Mouse (Mus musculus): ENCODE measurements at regions not wholly inside any gene's neighbourhood (a gene's known extent, or its start where the extent isn't known, plus 50 kb on each side); places are given as distances from the start of the nearest gene placed in this dataset.

- WGBS = 88% methylated on average over 8 of the region's 8 CpGs
- ATAC-seq (ENCODE audit: low FRiP score, low read depth) (no peak), DNase-seq (ENCODE audit: low spot score) (no peak)
- no peak overlapping the region for H3K27ac ChIP-seq (replicated peaks; ENCODE audit: low read depth, low read length)
- H3K4me2 ChIP-seq (replicated peaks; ENCODE audit: low read depth, low read length, severe bottlenecking) = no peak overlapping the region
- H3K4me1 ChIP-seq (ENCODE audit: control insufficient read depth, insufficient read depth, low read length) = no peaks in the 10 kb centered on the region
- H3K9me3 ChIP-seq (ENCODE audit: control insufficient read depth, low read length) = no peaks in the 10 kb centered on the region
- no peaks in the 10 kb centered on the region for H3K36me3 ChIP-seq (ENCODE audit: control insufficient read depth, insufficient read depth, low read length)
- H3K4me3 ChIP-seq (replicated peaks; ENCODE audit: low read length) = no peak overlapping the region
- H3K9ac ChIP-seq (ENCODE audit: low read depth, low read length, severe bottlenecking) = no peak overlapping the region
- H3K27me3 ChIP-seq (ENCODE audit: control insufficient read depth, insufficient read depth, low read length) = no peaks in the 10 kb centered on the region
- no peak for TF ChIP-seq POLR2A (IDR thresholded peaks at IDR 0.05; ENCODE audit: borderline replicate concordance, extremely low read depth, insufficient read depth, insufficient read length)
Observed at GRCm38 (mm10) chr1:164606141-164606754, 148.1 kb upstream of the Atp1b1 start.

- no peak for TF ChIP-seq POLR2A (IDR thresholded peaks at IDR 0.05; ENCODE audit: borderline replicate concordance, extremely low read depth, insufficient read depth, insufficient read length)
- DNase-seq (ENCODE audit: low spot score) = no peak
- Histone ChIP-seq H3K4me2 (replicated peaks; ENCODE audit: low read depth, low read length, severe bottlenecking) (no peak overlapping the region), H3K9ac (ENCODE audit: low read depth, low read length, severe bottlenecking) (no peak overlapping the region), H3K27me3 (ENCODE audit: control insufficient read depth, insufficient read depth, low read length) (no peaks in the 10 kb centered on the region), H3K27ac (replicated peaks; ENCODE audit: low read depth, low read length) (no peak overlapping the region), H3K4me3 (replicated peaks; ENCODE audit: low read length) (no peak overlapping the region), H3K36me3 (ENCODE audit: control insufficient read depth, insufficient read depth, low read length) (no peaks in the 10 kb centered on the region), H3K9me3 (ENCODE audit: control insufficient read depth, low read length) (no peaks in the 10 kb centered on the region), H3K4me1 (ENCODE audit: control insufficient read depth, insufficient read depth, low read length) (no peaks in the 10 kb centered on the region)
- 70% methylated on average over 3 of the region's 3 CpGs for WGBS
- no peak for ATAC-seq (ENCODE audit: low FRiP score, low read depth)
Observed at GRCm38 (mm10) chr1:164603433-164603832, 145.3 kb upstream of the Atp1b1 start.

- H3K27me3 ChIP-seq (ENCODE audit: control insufficient read depth, insufficient read depth, low read length) = no peaks in the 10 kb centered on the region
- WGBS = 93% methylated on average over 5 of the region's 5 CpGs
- no peaks in the 10 kb centered on the region for H3K4me1 ChIP-seq (ENCODE audit: control insufficient read depth, insufficient read depth, low read length)
- H3K36me3 ChIP-seq (ENCODE audit: control insufficient read depth, insufficient read depth, low read length) = no peaks in the 10 kb centered on the region
- H3K4me2 ChIP-seq (replicated peaks; ENCODE audit: low read depth, low read length, severe bottlenecking) = no peak overlapping the region
- H3K4me3 ChIP-seq (replicated peaks; ENCODE audit: low read length) = no peak overlapping the region
- TF ChIP-seq POLR2A (IDR thresholded peaks at IDR 0.05; ENCODE audit: borderline replicate concordance, extremely low read depth, insufficient read depth, insufficient read length) = no peak
- no peak overlapping the region for H3K27ac ChIP-seq (replicated peaks; ENCODE audit: low read depth, low read length)
- no peak overlapping the region for H3K9ac ChIP-seq (ENCODE audit: low read depth, low read length, severe bottlenecking)
- H3K9me3 ChIP-seq (ENCODE audit: control insufficient read depth, low read length) = no peaks in the 10 kb centered on the region
- DNase-seq (ENCODE audit: low spot score) (no peak), ATAC-seq (ENCODE audit: low FRiP score, low read depth) (no peak)
Observed at GRCm38 (mm10) chr1:164602568-164602967, 144.4 kb upstream of the Atp1b1 start.

GRCm38 (mm10) chr1:164590205-164590613, 132.1 kb upstream of the Atp1b1 start:
- DNase-seq (ENCODE audit: low spot score) (no peak), ATAC-seq (ENCODE audit: low FRiP score, low read depth) (no peak)
- Histone ChIP-seq H3K9ac (ENCODE audit: low read depth, low read length, severe bottlenecking) (no peak overlapping the region), H3K9me3 (ENCODE audit: control insufficient read depth, low read length) (no peaks in the 10 kb centered on the region), H3K4me2 (replicated peaks; ENCODE audit: low read depth, low read length, severe bottlenecking) (no peak overlapping the region), H3K4me1 (ENCODE audit: control insufficient read depth, insufficient read depth, low read length) (no peaks in the 10 kb centered on the region), H3K27me3 (ENCODE audit: control insufficient read depth, insufficient read depth, low read length) (no peaks in the 10 kb centered on the region), H3K27ac (replicated peaks; ENCODE audit: low read depth, low read length) (no peak overlapping the region), H3K36me3 (ENCODE audit: control insufficient read depth, insufficient read depth, low read length) (no peaks in the 10 kb centered on the region), H3K4me3 (replicated peaks; ENCODE audit: low read length) (no peak overlapping the region)
- TF ChIP-seq POLR2A (IDR thresholded peaks at IDR 0.05; ENCODE audit: borderline replicate concordance, extremely low read depth, insufficient read depth, insufficient read length) = no peak
- WGBS = 92% methylated on average over 3 of the region's 3 CpGs

GRCm38 (mm10) chr1:164586066-164586989, 128.2 kb upstream of the Atp1b1 start:
- no peaks in the 10 kb centered on the region for H3K36me3 ChIP-seq (ENCODE audit: control insufficient read depth, insufficient read depth, low read length)
- H3K27ac ChIP-seq (replicated peaks; ENCODE audit: low read depth, low read length) = no peak overlapping the region
- H3K4me1 ChIP-seq (ENCODE audit: control insufficient read depth, insufficient read depth, low read length) = no peaks in the 10 kb centered on the region
- H3K4me3 ChIP-seq (replicated peaks; ENCODE audit: low read length) = no peak overlapping the region
- H3K9me3 ChIP-seq (ENCODE audit: control insufficient read depth, low read length) = no peaks in the 10 kb centered on the region
- H3K27me3 ChIP-seq (ENCODE audit: control insufficient read depth, insufficient read depth, low read length) = no peaks in the 10 kb centered on the region
- H3K4me2 ChIP-seq (replicated peaks; ENCODE audit: low read depth, low read length, severe bottlenecking) = no peak overlapping the region
- no peak for DNase-seq (ENCODE audit: low spot score)
- no peak for TF ChIP-seq POLR2A (IDR thresholded peaks at IDR 0.05; ENCODE audit: borderline replicate concordance, extremely low read depth, insufficient read depth, insufficient read length)
- WGBS = 60% methylated on average over 11 of the region's 11 CpGs
- ATAC-seq (ENCODE audit: low FRiP score, low read depth) = no peak
- no peak overlapping the region for H3K9ac ChIP-seq (ENCODE audit: low read depth, low read length, severe bottlenecking)

All from limb, embryonic 14.5 days (tissue).